Mouse (Mus musculus) limb, embryonic 13.5 days (tissue): ENCODE measurements around the gene Zfp207. TPM values are rescaled to one million over a fixed set of nuclear protein-coding genes. Genes with fewer than 3 reads are reported as not detected.
"Not testable (repeated sequence)": the region's sequence is repeated elsewhere in the genome, so short reads cannot be mapped to it uniquely, and the experiment has no call there.

Experiments
- ATAC-seq: fragments of 200-750 bp; cut with Nextera tagmentation; 2 replicates; pipeline ENCODE4 v1.8.0; 2017; ENCODE audit warnings: low read depth, moderate number of reproducible peaks, moderate TSS enrichment; ENCODE audit not compliant: low FRiP score
- H3K27ac ChIP-seq: fragments of 300-500 bp; sonication (generic); 2 replicates; pipeline ENCODE4 v1.5.1; 2015; ENCODE audit warnings: inconsistent platforms, mild to moderate bottlenecking, moderate library complexity
- H3K27me3 ChIP-seq: fragments of 300-500 bp; sonication (generic); 2 replicates; pipeline ENCODE4 v1.6.1; 2015; ENCODE audit warnings: mild to moderate bottlenecking, inconsistent platforms
- H3K36me3 ChIP-seq: fragments of 300-500 bp; sonication (generic); 2 replicates; pipeline ENCODE4 v1.6.1; 2015; ENCODE audit warnings: inconsistent platforms, mild to moderate bottlenecking, moderate library complexity
- H3K4me1 ChIP-seq: fragments of 300-500 bp; sonication (generic); 2 replicates; pipeline ENCODE4 v1.6.1; 2015; ENCODE audit warnings: inconsistent platforms
- H3K4me2 ChIP-seq: fragments of 300-500 bp; sonication (generic); replicated peaks from 2 replicates; pipeline ENCODE4 v1.6.1; 2015; ENCODE audit warnings: inconsistent platforms, mild to moderate bottlenecking, moderate library complexity
- H3K4me3 ChIP-seq: fragments of 300-500 bp; sonication (generic); 2 replicates; pipeline ENCODE4 v1.5.1; 2015; ENCODE audit warnings: moderate library complexity, mild to moderate bottlenecking, inconsistent platforms
- H3K9ac ChIP-seq: fragments of 300-500 bp; sonication (generic); 2 replicates; pipeline ENCODE4 v1.6.1; 2015; ENCODE audit warnings: mild to moderate bottlenecking, inconsistent platforms
- H3K9me3 ChIP-seq: fragments of 300-500 bp; sonication (generic); 2 replicates; pipeline ENCODE4 v1.6.1; 2016; ENCODE audit warnings: inconsistent platforms
- WGBS: fragments of 180-500 bp; shearing (Covaris S2); methylation state at CpG from one replicate; pipeline ENCODE4 v1.1.7; 2015; 5-methylcytosine and 5-hydroxymethylcytosine counted together
- polyA plus RNA-seq: library from polyadenylated mRNA; unstranded; fragments of >200 nt; fragmentation: Nextera tagmentation; extraction: Ambion mirVana; gene quantifications from 2 replicates; pipeline ENCODE4 v1.2.1, GENCODE M21; 2015

Gene Zfp207
- polyA plus RNA-seq, 1 experiment from 2014 or later: 263 TPM

DNA sequence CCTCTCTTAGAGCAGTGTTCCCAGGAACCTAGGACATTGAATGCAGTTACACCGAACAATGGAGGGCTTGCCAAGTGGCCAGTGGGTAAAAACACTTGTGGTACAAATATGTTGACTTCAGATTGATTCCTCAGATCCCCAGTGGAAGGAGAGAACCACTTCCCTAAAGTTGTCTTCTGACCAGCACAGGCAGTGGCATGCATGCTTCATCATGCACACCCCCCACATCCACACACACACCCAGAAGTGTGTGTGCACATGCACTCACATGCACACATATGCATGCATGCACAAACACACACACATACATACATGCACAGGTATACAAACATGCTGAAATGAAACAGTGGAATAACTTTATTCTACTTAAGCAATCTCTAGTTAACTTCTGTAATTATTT lies 36.7 kb downstream of the Zfp207 start:
- no peak overlapping the region for H3K4me2 ChIP-seq
- peaks cover 7% of the 10 kb centered on the region; the same call in 1 of the 2 replicates for H3K9me3 ChIP-seq
- H3K9ac ChIP-seq: no peak overlapping the region
- WGBS: 87% methylated on average over 1 of the region's 1 CpGs
- peaks cover 22% of the 10 kb centered on the region for H3K36me3 ChIP-seq
- no peaks in the 10 kb centered on the region for H3K27me3 ChIP-seq
- no peak overlapping the region for H3K4me3 ChIP-seq
- ATAC-seq: no peak
- no peak overlapping the region for H3K27ac ChIP-seq
- no peaks in the 10 kb centered on the region for H3K4me1 ChIP-seq

- H3K4me1 ChIP-seq: no peaks in the 10 kb centered on the region
- peaks cover 15% of the 10 kb centered on the region for H3K36me3 ChIP-seq
- H3K27ac ChIP-seq: no peak overlapping the region
- H3K9ac ChIP-seq: no peak overlapping the region
- H3K9me3 ChIP-seq: peaks cover 7% of the 10 kb centered on the region; the same call in 1 of the 2 replicates
- WGBS: 59% methylated on average over 2 of the region's 2 CpGs
- no peaks in the 10 kb centered on the region for H3K27me3 ChIP-seq
- ATAC-seq: no peak
- H3K4me2 ChIP-seq: no peak overlapping the region
- H3K4me3 ChIP-seq: no peak overlapping the region
Measured at GRCm38 (mm10) chr11:80420202-80420984, 37.3 kb downstream of the Zfp207 start.

DNA sequence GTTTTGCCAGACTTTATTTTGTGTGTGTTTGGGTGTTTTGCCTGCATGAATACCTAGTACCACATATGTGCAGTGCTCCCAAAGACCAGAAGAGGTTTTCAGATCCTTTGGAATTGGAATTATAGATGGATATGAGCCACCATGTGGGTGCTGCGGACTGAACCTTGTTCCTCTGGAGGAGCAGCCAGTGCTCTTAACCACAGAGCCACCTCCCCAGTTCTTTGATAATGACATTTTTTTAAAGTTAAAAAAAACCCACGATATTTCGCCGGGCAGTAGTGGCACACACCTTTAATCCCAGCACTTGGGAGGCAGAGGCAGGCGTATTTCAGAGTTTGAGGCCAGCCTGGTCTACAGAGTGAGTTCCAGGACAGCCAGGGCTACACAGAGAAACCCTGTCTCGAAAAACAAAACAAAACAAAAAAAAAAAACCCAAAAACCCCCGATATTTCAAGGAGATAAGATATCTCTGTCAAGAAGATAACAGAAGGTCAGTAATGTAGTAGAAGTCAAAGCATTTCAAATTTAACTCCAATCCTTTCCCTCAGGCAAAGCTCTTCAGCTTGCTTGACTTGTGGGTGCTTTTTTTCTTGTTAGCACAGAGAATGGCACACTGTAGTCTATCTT lies 38.5 kb downstream of the Zfp207 start:
- no peak overlapping the region for H3K9ac ChIP-seq
- no peaks in the 10 kb centered on the region for H3K27me3 ChIP-seq
- no peaks in the 10 kb centered on the region for H3K4me1 ChIP-seq
- no peak overlapping the region for H3K4me2 ChIP-seq
- WGBS: 85% methylated on average over 7 of the region's 7 CpGs
- no peak overlapping the region for H3K4me3 ChIP-seq
- no peak overlapping the region for H3K27ac ChIP-seq
- no peak for ATAC-seq
- peaks cover 9% of the 10 kb centered on the region for H3K36me3 ChIP-seq
- peaks cover 7% of the 10 kb centered on the region; the same call in 1 of the 2 replicates for H3K9me3 ChIP-seq

DNA sequence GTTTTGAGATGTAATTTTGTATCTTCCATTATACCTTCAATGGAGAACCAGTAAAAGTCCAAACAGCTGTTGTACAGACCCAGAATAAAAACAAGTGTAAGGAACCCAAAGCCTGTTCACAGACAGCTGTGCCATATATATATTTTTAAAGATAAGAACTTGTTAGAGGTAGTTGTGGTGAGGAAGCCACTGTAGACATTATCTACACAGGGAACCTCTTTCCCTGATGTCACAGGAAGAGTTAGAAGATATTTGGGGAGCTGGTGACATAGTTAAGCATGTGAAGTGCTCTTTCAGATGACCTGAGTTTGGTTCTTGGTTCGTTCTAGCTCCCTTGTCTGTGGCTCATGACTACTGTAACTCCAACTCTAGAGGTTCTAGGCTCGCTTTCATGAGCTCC lies 41.6 kb downstream of the Zfp207 start:
- no peak overlapping the region for H3K27ac ChIP-seq
- H3K4me1 ChIP-seq: peaks cover 5% of the 10 kb centered on the region
- no peak overlapping the region for H3K4me3 ChIP-seq
- no peak overlapping the region for H3K9ac ChIP-seq
- ATAC-seq: no peak
- no peak overlapping the region for H3K4me2 ChIP-seq
- 85% methylated on average over 2 of the region's 2 CpGs for WGBS
- H3K27me3 ChIP-seq: no peaks in the 10 kb centered on the region
- no peaks in the 10 kb centered on the region for H3K36me3 ChIP-seq
- no peaks in the 10 kb centered on the region for H3K9me3 ChIP-seq

DNA sequence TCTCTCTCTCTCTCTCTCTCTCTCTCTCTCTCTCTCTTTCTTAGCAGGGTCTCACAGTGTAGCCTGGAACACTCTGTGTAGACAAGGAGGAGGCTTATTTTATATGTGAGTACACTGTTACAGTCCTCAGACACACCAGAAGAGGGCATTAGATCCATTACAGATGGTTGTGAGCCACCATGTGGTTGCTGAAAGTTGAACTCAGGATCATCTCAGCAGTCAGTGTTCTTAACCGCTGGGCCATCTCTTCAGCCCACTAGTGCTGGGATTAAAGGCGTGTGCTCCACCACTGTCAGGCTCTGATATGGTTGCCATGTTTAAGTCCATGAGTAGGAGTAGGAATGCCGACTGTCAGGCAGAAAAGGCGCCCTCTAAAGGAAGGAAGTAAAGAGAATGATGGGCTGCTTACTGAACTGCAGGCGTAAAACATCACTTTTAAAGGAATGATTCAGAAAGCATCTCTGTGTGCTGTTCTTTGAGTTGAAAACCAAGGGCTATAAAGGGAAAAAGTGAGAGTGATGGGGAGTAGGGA lies 42.2 kb downstream of the Zfp207 start:
- H3K4me3 ChIP-seq: no peak overlapping the region
- no peaks in the 10 kb centered on the region for H3K36me3 ChIP-seq
- H3K9ac ChIP-seq: no peak overlapping the region
- no peaks in the 10 kb centered on the region for H3K9me3 ChIP-seq
- no peak for ATAC-seq
- no peaks in the 10 kb centered on the region for H3K27me3 ChIP-seq
- no peak overlapping the region for H3K27ac ChIP-seq
- H3K4me1 ChIP-seq: peaks cover 8% of the 10 kb centered on the region
- 61% methylated on average over 5 of the region's 5 CpGs for WGBS
- no peak overlapping the region for H3K4me2 ChIP-seq

GRCm38 (mm10) chr11:80426029-80426813 lies 43.1 kb downstream of the Zfp207 start:
- not testable (repeated sequence) for H3K27ac ChIP-seq, ATAC-seq, H3K27me3 ChIP-seq, H3K36me3 ChIP-seq, H3K4me1 ChIP-seq, H3K4me3 ChIP-seq, H3K4me2 ChIP-seq, H3K9ac ChIP-seq, H3K9me3 ChIP-seq
- 76% methylated on average over 16 of the region's 16 CpGs for WGBS

GRCm38 (mm10) chr11:80428381-80429008 lies 45.4 kb downstream of the Zfp207 start, which contains the start of gene Psmd11:
Psmd11 (plus strand) TSS chr11:80428615.
- H3K36me3 ChIP-seq: peaks cover 17% of the 10 kb centered on the region
- no peaks in the 10 kb centered on the region for H3K27me3 ChIP-seq
- H3K9me3 ChIP-seq: no peaks in the 10 kb centered on the region
- H3K4me3 ChIP-seq: peak within 1 kb of the TSS; percentile 99
- peak within 1 kb of the TSS; percentile 81 for H3K4me2 ChIP-seq
- WGBS: 1% methylated on average over 54 of the region's 58 CpGs
- H3K9ac ChIP-seq: peak within 1 kb of the TSS; percentile 95
- H3K27ac ChIP-seq: peak within 1 kb of the TSS; percentile 85
- peaks cover 8% of the 10 kb centered on the region for H3K4me1 ChIP-seq
- ATAC-seq: peak; percentile 100

GRCm38 (mm10) chr11:80429009-80429475 lies 46.0 kb downstream of the Zfp207 start:
- no peak for ATAC-seq
- Histone ChIP-seq H3K9me3 (no peaks in the 10 kb centered on the region), H3K4me2 (peak overlapping the region; percentile 81), H3K4me1 (peaks cover 8% of the 10 kb centered on the region), H3K4me3 (peak overlapping the region; percentile 99), H3K27ac (peak overlapping the region; percentile 85), H3K9ac (peak overlapping the region; percentile 95), H3K27me3 (no peaks in the 10 kb centered on the region), H3K36me3 (peaks cover 19% of the 10 kb centered on the region)
- under 1% methylated on average over 37 of the region's 37 CpGs for WGBS

GRCm38 (mm10) chr11:80429500-80430166 lies 46.6 kb downstream of the Zfp207 start:
- no peaks in the 10 kb centered on the region for H3K9me3 ChIP-seq

GRCm38 (mm10) chr11:80430366-80430910 lies 47.4 kb downstream of the Zfp207 start:
- H3K4me1 ChIP-seq: peaks cover 8% of the 10 kb centered on the region
- H3K4me3 ChIP-seq: no peak overlapping the region
- no peaks in the 10 kb centered on the region for H3K27me3 ChIP-seq
- no peak overlapping the region for H3K4me2 ChIP-seq
- H3K36me3 ChIP-seq: peaks cover 27% of the 10 kb centered on the region
- H3K9ac ChIP-seq: no peak overlapping the region
- H3K27ac ChIP-seq: no peak overlapping the region
- WGBS: 97% methylated on average over 3 of the region's 3 CpGs
- no peak for ATAC-seq
- no peaks in the 10 kb centered on the region for H3K9me3 ChIP-seq

More at GRCm38 (mm10) chr11:80429500-80430166, 46.6 kb downstream of the Zfp207 start:
- Histone ChIP-seq H3K36me3 (peaks cover 22% of the 10 kb centered on the region), H3K4me3 (peak overlapping the region; percentile 99), H3K27me3 (no peaks in the 10 kb centered on the region), H3K27ac (0 out of 2 replicates have a peak overlapping the region, but pooled peaks have one; percentile 85), H3K9ac (peak overlapping the region; percentile 95), H3K4me2 (peak overlapping the region; percentile 81), H3K4me1 (peaks cover 8% of the 10 kb centered on the region)
- 60% methylated on average over 14 of the region's 14 CpGs for WGBS
- ATAC-seq: no peak

- Histone ChIP-seq H3K27me3 (no peaks in the 10 kb centered on the region), H3K9me3 (no peaks in the 10 kb centered on the region), H3K4me3 (no peak overlapping the region), H3K9ac (no peak overlapping the region), H3K4me2 (no peak overlapping the region), H3K27ac (no peak overlapping the region), H3K36me3 (peaks cover 74% of the 10 kb centered on the region), H3K4me1 (no peaks in the 10 kb centered on the region)
- ATAC-seq: no peak
- WGBS: 92% methylated on average over 3 of the region's 3 CpGs
Measured at GRCm38 (mm10) chr11:80446916-80447315, 63.8 kb downstream of the Zfp207 start.
